7 mouse cellular contexts compared by ENCODE assay signal in the genomic region with DNA sequence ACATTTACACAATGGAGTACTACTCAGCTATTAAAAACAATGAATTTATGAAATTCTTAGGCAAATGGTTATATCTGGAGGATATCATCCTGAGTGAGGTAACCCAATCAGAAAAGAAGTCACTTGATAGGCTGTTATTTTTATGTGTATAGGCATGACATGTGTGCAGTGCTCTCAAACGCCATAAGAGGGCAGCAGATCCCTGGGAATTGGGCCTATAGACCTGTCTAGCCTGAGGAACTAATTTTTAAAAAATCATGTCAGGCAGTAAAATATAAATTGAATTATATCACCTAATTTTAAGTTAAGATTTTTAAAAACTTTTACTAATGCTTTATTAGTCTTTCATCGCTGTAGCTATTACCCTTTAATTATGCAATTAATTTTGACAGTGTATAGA. TPM values are rescaled to one million over a fixed set of nuclear protein-coding genes. Genes with fewer than 3 reads are reported as not detected.
A peak's percentile ranks its signal among the peaks of the same experiment; 100 is the strongest.
DNase-seq lines count a peak whose midpoint lies in the region; TF ChIP-seq lines count a peak whose summit lies in the region.
"Not testable (repeated sequence)": the region's sequence is repeated elsewhere in the genome, so short reads cannot be mapped to it uniquely, and the experiment has no call there.

No protein-coding gene starts in this region.

- not testable (repeated sequence) for H3K4me3 ChIP-seq in cerebellum, adult 2 months (replicated peaks; ENCODE audit: insufficient read depth, low read depth, low read length); midbrain, embryonic 10.5 days

- 52% methylated on average over 2 of the region's 2 CpGs for WGBS in cerebellum, adult 2 months
- WGBS in midbrain, embryonic 10.5 days: 44% methylated on average over 2 of the region's 2 CpGs

- peak; percentile 29; the same call in 1 of the 2 replicates for TF ChIP-seq CTCF in cerebellum, adult 2 months (IDR thresholded peaks at IDR 0.05; ENCODE audit: borderline replicate concordance, insufficient read depth, low read depth, low read length)

- peak; percentile 81 for DNase-seq in NIH3T3 (ENCODE audit: low read depth)
- not testable (repeated sequence) for DNase-seq in cerebellum, adult 2 months
- peak; percentile 55 for DNase-seq in forelimb bud, embryonic 11.5 days (ENCODE audit: low read depth, low spot score)
- DNase-seq in kidney, adult 11 months: peak; percentile 19
- peak; percentile 76 for DNase-seq in liver
- peak; percentile 47 for DNase-seq in midbrain, embryonic 10.5 days (ENCODE audit: low spot score)
- DNase-seq in spleen, postnatal 10 days (ENCODE audit: low spot score in 2 of 2): peak; percentile 64 to 84

- H3K27ac ChIP-seq in cerebellum, adult 2 months (ENCODE audit: insufficient read depth, low read length); midbrain, embryonic 10.5 days (replicated peaks): not testable (repeated sequence)

- not testable (repeated sequence) for H3K36me3 ChIP-seq in midbrain, embryonic 10.5 days

- not testable (repeated sequence) for H3K27me3 ChIP-seq in cerebellum, adult 2 months (ENCODE audit: control insufficient read depth, insufficient read depth, low read length); midbrain, embryonic 10.5 days (ENCODE audit: low read depth, poor library complexity, severe bottlenecking)

- TF ChIP-seq POLR2A in cerebellum, adult 2 months (IDR thresholded peaks at IDR 0.05; ENCODE audit: borderline replicate concordance, insufficient read depth, low read length): not testable (repeated sequence)

- not testable (repeated sequence) for H3K9me3 ChIP-seq in midbrain, embryonic 10.5 days (replicated peaks)

- H3K4me1 ChIP-seq in cerebellum, adult 2 months (ENCODE audit: control insufficient read depth, insufficient read depth, low read length); midbrain, embryonic 10.5 days: not testable (repeated sequence)

RNA-seq across cellular contexts. Expression of gene Dpy30, which starts 4.4 kb away (rescaled TPM):
- polyA plus RNA-seq in cerebellum, adult 2 months (2012; rRNA removed): 81.3 and 91.6 TPM in 2 replicates
- 279 and 306 TPM in 2 replicates for polyA plus RNA-seq in midbrain, embryonic 10.5 days (2016; fragmentation: Nextera tagmentation; extraction: Ambion mirVana)

RNA-seq across cellular contexts. Expression of gene Spast, which starts 10.6 kb away (rescaled TPM):
- polyA plus RNA-seq in cerebellum, adult 2 months (2012; rRNA removed): 24.4 and 24.6 TPM in 2 replicates
- polyA plus RNA-seq in midbrain, embryonic 10.5 days (2016; fragmentation: Nextera tagmentation; extraction: Ambion mirVana): 12.8 and 15.2 TPM in 2 replicates

RNA-seq across cellular contexts. Expression of gene Memo1, which starts 32.8 kb away (rescaled TPM):
- 32.8 and 33.0 TPM in 2 replicates for polyA plus RNA-seq in cerebellum, adult 2 months (2012; rRNA removed)
- 92.2 and 99.8 TPM in 2 replicates for polyA plus RNA-seq in midbrain, embryonic 10.5 days (2016; fragmentation: Nextera tagmentation; extraction: Ambion mirVana)
